Mouse (Mus musculus) urinary bladder, postnatal 36 days (tissue): ENCODE data around the gene Tbx4.
A peak's percentile ranks its signal among the peaks of the same experiment; 100 is the strongest.

Experiments
- DNase-seq, 2 experiments: peaks; one replicate each; pipeline ENCODE4 v3.0.0; 2022; ENCODE audit warnings: low spot score in 2 of 2, mixed read lengths in 1 of 2

Tbx4 gene

DNA sequence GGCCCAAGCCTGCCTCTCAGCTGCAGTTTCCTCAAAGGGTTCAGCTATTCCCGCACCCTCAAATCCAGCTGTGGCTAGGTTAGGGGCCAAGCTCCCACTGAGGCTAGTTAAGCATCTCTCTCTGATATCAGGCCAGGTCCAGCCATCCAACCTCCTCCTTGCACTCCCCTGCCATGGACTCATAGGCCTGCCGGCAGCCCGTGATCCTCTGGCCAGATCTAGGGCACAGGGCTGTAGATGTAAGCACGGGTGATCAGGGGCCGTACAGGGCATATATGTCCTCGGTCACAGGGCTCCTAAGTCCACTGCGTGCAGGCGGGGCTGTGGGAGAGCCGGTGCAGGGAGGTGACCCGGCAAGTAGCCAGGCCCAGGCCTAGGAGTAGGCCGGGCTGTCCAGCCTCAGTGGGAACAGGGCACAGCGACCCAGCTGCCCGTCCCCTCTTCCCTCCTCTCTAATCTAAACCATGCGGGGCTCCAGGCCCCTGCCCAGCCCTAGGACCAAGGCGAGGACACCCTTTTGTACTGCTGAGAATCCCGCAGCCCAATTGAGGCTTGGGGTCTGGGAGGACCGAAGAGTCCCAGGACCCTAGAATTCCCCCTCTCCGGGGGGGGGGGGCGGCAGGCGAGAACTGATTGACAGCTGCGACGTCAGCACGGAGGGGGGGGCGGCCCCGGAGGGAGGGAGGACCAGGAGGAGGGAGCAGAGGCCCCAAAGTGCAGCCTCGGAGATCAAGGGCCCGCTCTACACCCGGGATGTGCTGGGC is at the start of gene Tbx4:
Gene Tbx4 (plus strand): TSS at position 758 of the 764 bp plus-strand sequence.
- DNase-seq: no peak

DNA sequence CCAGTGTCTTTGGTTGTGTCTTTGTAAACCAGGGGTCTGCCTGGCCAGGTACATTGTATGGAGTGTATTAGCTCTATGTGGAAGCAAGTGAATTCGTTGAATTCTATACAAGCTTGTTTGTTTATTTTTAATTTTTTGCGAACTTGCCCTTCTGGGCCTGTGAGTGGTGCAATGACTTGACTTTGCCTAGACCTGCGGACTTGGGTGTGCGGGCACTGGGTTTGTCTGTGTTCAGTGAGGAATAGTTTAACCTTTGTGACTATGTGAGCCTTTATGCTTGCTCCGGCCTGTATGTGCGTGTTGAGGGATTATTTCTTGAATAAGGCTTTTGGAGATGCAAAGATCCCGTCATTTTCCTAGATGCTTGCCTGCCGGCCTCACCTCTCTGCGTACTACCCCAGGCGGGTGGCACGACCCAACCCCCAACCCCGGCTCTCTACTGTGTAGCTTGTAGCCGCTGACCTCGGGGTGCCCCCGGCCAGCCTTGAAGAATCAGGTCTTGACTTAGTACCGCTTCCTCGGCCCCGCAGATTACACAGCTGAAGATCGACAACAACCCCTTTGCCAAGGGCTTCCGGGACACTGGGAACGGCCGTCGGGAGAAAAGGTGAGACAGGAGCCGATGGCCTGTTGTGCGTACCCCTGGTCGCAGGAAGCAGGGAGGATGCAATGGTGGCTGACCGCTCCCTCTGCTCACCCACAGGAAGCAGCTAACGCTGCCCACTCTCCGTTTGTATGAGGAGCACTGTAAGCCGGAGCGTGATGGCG is 49.5 kb upstream of the Tbx4 start:
- no peak for DNase-seq

DNA sequence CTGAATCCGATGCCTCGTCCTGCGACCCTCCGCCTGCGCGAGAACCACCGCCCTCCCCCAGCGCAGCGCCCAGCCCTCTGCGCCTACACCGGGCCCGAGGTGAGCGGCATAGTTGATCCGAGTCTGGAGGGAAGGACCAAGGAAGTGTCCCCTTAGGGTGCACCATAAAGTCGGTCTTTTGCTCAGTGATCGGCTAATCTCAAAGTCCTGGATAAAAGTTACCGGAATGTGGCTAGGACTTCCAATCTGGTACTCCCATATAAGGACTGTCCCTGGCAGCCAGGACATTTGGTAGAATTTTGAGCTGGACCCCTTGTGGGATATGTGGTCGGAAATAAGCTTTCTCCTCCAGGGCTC is 49.0 kb upstream of the Tbx4 start:
- no peak for DNase-seq

DNA sequence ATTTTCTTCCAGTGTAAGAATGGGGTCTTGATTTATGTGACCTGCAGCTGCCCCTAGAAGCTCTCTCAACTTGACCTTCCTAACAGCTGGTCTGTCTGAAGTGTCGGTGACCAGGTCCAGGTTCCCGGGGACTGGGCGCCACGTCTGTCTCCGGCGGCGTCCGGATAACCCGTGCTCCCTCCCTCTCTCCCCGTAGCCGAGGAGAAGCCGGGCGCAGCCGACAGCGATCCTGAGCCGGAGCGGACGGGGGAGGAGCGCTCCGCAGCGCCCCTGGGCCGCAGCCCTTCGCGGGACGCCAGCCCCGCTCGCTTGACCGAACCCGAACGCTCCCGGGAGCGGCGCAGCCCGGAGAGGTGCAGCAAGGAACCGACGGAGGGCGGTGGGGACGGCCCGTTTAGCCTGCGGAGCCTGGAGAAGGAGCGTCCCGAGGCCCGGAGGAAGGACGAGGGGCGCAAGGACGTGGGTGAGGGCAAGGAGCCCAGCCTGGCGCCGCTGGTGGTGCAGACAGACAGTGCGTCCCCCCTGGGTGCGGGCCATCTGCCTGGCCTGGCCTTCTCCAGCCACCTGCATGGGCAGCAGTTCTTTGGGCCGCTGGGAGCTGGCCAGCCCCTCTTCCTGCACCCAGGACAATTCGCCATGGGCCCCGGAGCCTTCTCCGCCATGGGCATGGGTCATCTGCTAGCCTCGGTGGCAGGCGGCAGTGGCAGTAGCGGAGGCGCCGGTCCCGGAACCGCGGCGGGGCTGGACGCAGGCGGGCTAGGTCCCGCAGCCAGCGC is 48.4 kb upstream of the Tbx4 start:
- DNase-seq: no peak

DNA sequence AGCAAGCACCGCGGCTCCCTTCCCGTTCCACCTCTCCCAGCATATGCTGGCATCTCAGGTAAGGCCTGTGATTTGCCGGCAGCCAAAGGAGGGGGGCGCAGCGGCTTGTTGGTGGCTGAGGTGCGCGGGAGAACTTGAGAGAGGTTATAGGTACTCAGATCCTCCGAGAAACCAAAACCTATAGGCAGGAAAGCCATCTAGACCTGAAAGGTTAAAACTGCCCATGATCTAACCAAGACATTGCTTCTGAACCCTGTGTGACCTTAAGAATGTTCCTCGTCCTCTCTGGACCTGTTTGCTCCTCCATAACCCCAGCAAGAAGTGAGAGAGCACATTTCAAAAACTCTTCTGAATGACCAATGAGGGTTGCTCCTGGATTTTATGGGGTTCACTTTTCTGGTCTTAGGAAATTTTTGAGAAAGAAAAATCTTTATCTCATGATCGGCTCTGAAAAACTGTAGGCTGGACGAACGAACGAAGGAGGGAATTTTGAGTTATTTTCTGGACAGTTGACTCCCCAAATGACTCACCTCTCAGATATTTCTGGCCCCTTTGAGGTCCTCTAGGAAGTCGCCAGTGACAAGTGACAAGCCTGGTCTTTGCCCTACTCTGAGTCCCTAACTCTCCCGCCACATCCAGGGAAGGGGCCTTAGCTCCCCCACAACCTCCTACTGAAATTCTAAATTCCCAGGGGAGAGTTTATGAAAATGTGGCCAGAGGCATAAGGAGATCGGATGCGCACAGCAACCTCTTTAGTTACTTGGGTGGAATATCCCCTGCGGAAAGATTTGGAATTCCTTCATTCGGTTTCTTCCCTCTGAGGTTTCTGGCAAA is 47.6 kb upstream of the Tbx4 start:
- DNase-seq: no peak

DNA sequence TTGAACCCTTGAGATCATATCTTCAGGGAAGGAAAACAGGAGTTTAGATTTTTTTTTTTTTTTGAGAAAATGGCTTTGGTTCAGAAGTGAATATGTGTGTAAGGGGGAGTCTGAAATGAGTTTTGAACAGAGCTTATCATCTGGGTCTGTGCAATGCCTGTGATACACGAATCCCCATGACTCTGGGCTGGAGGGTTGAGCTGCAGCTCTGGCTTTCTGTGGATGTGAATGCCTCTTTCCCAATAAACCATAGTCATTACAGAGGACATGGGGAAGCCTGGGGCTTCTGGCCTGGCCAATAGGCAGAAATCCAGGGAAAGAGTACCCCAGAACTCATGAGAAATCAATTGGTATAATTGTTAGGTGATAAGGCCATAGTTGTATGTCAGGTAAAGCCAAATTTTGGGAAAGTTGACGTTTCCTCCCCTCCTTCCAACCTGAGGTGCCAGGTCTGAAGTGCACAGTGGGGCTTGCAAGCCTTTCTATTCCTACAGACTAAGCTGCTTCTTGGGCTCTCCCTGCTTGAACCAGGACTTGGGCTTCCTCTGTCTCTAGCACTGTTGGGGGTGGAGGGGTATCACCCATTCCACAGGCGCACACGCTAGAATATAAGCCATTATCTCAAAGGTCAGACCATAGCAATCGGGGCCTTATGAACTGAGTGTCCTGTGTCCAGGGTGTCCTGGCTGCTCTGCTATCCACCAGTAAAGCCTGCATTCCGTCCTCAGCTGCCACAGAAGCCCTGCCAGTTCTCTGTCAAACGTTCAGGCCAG is 46.8 kb upstream of the Tbx4 start:
- DNase-seq: no peak

DNA sequence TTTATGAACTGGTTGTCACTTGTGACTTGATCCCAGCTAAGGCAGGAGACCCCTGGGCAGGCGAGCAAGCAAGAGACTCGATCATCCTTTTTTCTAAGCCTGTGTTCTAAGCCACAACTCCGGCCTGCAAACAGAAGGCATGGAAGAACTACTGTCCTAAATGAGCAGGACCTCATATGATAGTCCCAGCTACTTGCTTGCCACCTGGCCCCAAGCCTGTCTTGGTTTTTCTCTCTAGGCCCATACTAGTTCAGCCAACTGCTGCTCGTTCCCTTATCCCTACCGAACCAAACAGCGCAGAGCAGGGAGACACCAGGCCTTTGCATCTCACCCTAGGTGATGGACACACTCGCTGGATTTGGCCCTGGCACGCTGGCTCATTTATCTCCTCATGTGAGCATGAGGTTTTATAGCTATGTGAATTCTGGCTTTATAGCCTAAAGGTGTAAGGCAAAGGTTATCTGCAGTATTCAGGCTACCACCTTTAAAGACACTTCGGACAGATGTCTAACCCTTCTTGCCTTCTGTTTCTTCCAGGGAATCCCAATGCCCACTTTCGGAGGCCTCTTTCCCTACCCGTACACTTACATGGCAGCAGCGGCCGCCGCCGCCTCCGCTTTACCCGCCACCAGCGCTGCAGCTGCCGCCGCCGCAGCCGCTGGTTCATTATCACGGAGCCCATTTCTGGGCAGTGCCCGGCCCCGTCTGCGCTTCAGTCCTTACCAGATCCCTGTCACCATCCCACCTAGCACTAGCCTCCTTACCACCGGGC is 46.0 kb upstream of the Tbx4 start:
- DNase-seq: no peak

DNA sequence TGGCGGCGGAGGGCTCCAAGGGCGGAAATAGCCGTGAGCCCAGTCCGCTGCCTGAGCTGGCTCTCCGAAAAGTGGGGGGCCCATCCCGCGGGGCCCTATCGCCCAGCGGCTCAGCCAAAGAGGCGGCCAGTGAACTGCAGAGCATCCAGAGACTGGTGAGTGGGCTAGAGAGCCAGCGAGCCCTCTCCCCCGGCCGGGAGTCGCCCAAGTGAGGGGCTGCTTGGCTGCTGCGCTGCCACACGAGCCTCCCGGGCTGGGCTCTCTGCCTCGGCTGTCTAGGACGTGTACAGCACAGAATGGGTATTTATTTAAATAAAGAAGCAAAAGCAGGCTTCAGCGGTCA is 45.4 kb upstream of the Tbx4 start:
- no peak for DNase-seq

DNA sequence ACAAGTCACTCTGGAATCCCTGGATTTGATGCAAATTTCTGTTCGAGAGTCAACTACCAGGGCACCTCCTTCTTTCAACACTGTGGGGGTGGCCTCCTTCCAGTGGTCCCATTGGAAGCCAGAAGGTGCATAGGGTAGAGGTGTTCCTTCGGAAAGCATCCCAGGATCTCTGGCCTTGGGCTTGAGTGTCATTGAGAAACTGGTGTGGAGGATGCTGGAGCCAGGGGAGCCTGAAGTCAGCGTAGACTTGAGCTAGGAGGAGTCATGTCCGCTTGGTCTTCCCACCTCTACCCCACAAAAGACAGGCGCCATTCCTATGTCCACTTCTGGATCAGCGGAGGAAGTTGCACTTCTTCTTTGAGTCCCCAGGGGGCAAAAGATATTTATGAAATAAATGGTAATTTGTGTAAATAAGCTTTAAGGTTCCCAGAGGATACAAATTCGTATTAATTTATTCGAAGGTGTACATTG is 45.0 kb upstream of the Tbx4 start:
- DNase-seq: no peak

DNA sequence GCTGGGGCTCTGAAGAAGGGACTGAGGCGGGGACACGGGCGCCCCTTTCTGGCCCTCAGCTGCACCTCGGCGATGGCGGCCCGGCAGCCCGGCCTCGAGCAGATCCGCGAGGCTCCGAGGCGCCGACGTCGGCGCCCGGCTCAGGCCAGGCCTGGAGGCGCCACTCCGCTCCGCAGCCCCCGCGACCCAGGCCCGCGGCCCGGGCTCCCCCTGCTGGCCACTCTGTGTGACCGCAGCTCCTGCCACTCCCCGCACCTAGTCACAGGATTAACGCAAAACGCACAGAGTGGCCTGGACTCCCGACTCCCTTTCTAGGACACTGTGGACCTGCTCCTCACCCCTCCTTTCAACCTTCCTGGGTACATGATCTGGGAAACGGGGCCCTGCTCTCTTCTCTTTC is 44.2 kb upstream of the Tbx4 start:
- DNase-seq: peak in 1 of 2 experiments; percentile 57

DNA sequence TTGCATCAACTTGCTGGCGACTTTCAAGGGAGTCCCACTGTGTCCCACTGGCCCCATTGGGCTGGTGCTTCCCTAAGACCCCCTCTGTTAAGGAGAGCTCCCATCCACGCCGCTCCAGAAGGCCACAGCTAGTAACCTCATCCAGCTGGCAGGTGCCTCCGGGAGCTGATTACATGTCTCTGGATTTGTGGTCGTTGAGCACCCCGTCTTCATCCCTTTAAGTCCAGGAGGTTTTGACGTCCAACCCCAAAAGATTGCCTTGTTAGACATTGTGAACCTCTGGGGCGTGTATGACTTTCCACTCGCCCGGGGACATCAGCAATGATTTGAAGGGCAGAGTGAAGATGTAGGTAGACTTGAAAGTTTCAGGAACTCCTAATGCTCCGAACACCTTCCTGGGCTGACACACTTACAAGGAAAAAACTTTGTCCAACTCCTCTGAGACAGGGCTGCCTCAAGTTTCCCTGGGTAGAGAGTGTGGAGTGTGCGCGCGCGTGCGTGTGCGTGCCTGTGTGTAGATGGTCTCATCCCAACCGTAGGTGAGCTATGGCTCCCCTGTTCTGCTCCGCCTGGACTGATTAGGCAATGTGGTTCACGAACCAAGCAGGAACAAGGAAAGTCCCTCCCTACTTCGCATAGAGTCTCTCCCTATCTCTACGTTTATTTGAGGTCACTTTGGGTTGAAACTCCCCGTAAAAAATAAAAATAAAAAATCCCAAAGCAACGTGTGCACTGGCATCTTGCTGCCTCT is 43.5 kb upstream of the Tbx4 start:
- no peak for DNase-seq

DNA sequence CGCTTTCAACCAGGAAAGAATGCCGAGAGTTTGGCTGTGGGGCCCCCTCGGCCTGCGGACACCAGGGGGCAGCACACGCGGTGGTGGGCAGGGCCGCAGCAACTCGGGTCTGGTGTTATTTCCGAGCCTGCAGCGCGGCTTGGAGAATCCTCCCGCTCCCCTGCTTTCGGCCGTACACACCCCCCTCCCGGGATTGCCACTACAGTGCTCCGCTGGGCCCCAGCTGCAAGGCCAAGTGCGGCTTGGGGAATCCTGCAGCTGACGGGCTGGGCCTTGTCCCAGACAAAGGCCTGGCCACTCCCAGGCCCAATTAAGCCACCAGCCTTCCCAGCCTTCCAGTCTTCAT is 42.9 kb upstream of the Tbx4 start:
- DNase-seq: peak; percentile 81 to 83

DNA sequence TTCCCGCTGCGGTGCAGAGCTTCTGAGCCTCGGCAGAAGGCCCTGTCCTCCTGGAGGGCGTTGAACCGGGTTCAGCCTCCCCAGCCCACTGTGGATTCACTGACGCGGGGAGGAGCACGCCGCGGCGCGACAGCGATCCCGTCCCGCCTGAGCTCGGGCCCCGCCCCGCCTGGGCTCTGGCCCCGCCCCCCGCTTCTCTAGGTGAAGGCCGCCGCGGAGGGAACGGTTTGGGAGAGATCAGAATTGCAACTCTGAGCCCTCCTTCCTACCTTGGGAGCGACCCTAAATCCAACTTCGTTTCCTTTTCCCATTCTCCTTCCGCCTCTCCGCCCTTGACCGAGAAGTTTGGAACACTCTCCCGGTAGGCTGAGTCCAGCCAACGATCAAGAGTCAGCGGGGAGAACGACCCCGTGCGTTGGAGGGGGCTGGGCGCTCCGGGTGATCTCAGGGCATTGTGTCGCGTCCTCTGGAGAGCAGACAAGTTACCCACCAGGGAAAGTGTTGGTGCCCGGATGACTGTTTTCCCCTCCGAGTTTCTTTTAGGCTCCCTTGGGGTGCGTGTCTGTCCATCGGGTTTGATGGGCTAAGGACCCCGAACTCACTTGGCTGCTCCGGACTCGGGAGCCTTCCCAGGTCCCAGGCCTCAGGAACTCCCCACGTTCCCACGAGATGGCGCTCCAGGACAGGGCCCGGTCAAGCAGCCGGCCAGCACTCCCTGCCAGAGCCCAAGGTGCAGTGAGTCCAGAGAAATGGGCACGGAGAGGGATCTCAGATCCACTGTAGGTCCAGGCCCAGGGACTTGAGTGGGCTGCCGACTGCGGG is 41.9 kb upstream of the Tbx4 start:
- DNase-seq: peak; percentile 88 to 90

DNA sequence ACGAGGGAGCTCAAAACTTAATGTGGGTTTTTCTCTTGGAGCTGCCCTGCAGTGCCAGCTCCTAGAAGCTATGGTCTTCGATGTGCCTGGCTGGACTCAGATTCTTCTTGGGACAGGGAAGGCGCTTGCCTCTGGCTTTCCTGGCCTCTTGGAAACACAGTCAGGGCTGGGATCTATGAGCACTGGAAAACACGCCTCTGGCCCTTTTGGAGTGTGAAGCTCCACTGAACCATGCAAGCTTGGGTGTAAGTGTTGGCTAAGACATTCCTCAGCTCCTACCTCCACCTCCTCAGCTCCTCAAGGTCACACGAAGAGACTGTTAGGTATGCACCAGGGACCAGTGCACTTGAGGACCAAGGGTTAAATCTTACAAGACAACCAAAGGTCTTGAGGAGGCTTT is 41.3 kb upstream of the Tbx4 start:
- DNase-seq: no peak

DNA sequence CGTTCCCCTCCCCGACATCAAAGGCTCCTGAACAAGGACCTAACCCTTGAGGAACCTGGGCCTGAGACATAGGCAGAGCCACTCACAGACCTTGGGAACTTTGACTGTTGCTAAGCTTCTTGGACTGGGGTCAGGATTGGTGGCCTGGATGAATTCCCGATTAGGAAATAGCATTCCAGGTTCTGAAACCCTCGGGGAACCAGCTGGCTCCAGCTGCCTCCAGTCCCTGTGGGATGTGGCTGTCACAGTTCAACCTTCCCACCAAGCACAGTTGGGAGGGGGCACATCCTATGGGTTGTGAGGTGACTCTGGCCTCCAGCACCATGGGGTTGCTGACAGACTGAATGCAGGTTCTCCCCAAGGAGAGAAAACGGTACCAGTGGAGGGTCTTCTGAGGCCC is 40.3 kb upstream of the Tbx4 start:
- no peak for DNase-seq

DNA sequence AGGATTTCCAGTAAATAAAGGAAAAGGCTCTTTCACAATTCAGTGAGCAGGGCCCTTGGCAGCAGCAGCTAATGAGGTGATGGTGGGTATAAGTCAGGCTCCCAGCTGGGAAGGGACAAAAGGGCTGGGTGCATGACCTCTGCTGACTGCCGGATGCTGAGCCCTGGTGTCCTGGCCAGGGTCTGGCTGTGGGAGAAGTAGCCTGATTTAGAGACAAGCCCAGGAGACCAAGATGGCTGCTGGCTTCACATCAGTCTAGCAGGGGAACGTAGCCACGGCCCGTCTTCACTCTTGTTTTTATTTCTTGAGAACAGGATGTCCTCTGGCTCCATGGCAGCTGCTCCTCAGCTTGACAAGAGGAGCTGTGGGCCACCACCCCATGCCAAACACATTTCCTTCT is 39.7 kb upstream of the Tbx4 start:
- DNase-seq: no peak

DNA sequence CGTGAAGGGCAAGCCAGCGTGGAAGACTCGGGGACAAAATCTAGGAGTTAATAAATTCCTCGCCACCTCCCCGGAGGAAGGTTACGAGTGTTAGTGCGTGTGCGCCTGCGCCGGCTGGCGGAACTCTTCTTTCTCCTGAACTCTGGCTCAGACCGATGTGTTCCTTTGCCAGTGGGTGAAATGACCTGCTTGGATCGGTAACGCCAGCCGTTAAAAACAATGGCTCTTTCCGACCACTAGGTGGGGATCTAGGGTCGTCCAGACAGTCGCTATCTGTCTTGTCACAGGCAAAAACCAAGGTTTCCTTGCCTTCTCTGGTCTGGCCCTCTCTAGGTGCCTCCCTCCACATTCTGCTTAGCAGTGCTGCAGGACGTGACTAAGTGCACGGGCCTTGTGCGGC is 37.2 kb upstream of the Tbx4 start:
- peak; percentile 62 to 75 for DNase-seq

DNA sequence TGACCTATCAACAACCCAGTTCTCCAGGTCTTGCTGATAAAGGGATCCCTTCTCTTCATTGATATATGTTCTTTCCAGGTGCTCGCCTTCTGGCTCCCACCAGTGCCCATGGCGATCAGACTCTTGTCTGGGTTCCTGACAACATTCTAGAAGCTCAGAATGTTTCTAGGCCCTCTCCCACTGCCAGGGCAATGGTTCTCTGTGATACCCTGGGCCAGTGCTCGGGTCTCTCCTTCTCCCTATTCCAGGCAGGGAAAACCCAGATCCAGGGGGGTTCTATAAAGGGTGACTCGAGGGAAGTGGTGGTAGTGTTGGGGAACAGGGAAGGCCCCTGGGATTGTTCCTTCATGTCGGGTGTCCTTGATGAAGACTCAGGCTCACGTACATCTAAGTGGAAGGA is 36.0 kb upstream of the Tbx4 start, which contains the start of gene Gm11444:
Gene Gm11444 (minus strand): TSS at position 101 of the 400 bp plus-strand sequence.
- DNase-seq: no peak

DNA sequence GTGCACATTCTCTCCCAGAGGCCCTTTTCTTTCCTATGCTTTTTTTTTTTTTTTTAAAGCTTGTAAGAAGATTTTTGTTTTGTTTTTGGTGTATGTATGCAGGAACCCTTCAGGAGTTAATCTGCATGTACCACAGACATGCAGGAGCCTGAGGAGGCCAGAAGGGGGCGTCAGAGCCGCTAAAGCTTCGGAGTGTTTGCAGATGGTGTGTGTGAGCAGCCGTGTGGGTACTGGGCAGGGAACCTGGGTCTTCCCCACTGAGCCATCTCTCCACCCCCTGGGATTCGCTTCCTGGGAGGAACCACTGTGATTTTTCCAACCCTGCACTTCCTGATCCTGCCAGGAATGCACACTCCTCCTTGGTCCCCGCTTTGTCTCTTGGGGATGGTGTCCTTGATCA is 35.5 kb upstream of the Tbx4 start:
- DNase-seq: no peak
